Mouse (Mus musculus) limb, embryonic 14.5 days (tissue): ENCODE measurements around the gene Ppm1a. TPM values are rescaled to one million over a fixed set of nuclear protein-coding genes. Genes with fewer than 3 reads are reported as not detected.

ENCODE experiments used
- ATAC-seq: fragments of 200-750 bp; cut with Nextera tagmentation; 2 replicates; pipeline ENCODE4 v1.8.0; 2017; ENCODE audit warnings: low read depth, moderate number of reproducible peaks, moderate TSS enrichment; ENCODE audit not compliant: low FRiP score
- DNase-seq: peaks from one replicate; pipeline ENCODE4 v3.0.0-alpha.2; 2015; ENCODE audit warnings: low spot score
- H3K27ac ChIP-seq: fragments of 300-500 bp; sonication (generic); replicated peaks from 2 replicates; pipeline ENCODE4 v1.5.1; 2014; ENCODE audit warnings: low read depth, mild to moderate bottlenecking, low read length, moderate library complexity, mixed read lengths
- H3K27me3 ChIP-seq: fragments of 300-500 bp; sonication (generic); 2 replicates; pipeline ENCODE4 v1.6.1; 2014; ENCODE audit warnings: low read length, mixed read lengths; ENCODE audit not compliant: control insufficient read depth, insufficient read depth
- H3K36me3 ChIP-seq: fragments of 300-500 bp; sonication (generic); 2 replicates; pipeline ENCODE4 v1.6.1; 2014; ENCODE audit warnings: mild to moderate bottlenecking, low read length, moderate library complexity, mixed read lengths; ENCODE audit not compliant: control insufficient read depth, insufficient read depth
- H3K4me1 ChIP-seq: fragments of 300-500 bp; sonication (generic); 2 replicates; pipeline ENCODE4 v1.6.1; 2014; ENCODE audit warnings: antibody characterized with exemption, low read length, mixed read lengths; ENCODE audit not compliant: control insufficient read depth, insufficient read depth
- H3K4me2 ChIP-seq: fragments of 300-500 bp; sonication (generic); replicated peaks from 2 replicates; pipeline ENCODE4 v1.6.1; 2014; ENCODE audit warnings: low read depth, mild to moderate bottlenecking, low read length, moderate library complexity; ENCODE audit not compliant: severe bottlenecking
- H3K4me3 ChIP-seq: fragments of 300-500 bp; sonication (generic); replicated peaks from 2 replicates; pipeline ENCODE4 v1.5.1; 2014; ENCODE audit warnings: low read length
- H3K9ac ChIP-seq: fragments of 300-500 bp; sonication (generic); 2 replicates; pipeline ENCODE4 v1.6.1; 2014; ENCODE audit warnings: mild to moderate bottlenecking, low read depth, low read length, moderate library complexity; ENCODE audit not compliant: severe bottlenecking
- H3K9me3 ChIP-seq: fragments of 300-500 bp; sonication (generic); 2 replicates; pipeline ENCODE4 v1.6.1; 2016; ENCODE audit warnings: low read length; ENCODE audit not compliant: control insufficient read depth
- POLR2A ChIP-seq: fragments of 200-500 bp; IDR thresholded peaks from 2 replicates; pipeline ENCODE4 v1.8.0; 2012; ENCODE audit warnings: inconsistent platforms, mild to moderate bottlenecking, moderate library complexity, borderline replicate concordance; ENCODE audit not compliant: insufficient read depth, insufficient read length; ENCODE audit errors: extremely low read depth
- WGBS: fragments of 180-500 bp; shearing (Covaris S2); extraction: QIAGEN DNeasy Blood & Tissue Kit; methylation state at CpG from one replicate; pipeline ENCODE4 v1.1.7; 2014; 5-methylcytosine and 5-hydroxymethylcytosine counted together
- polyA plus RNA-seq, 2 experiments: library from polyadenylated mRNA; depleted of rRNA in 1 of 2; stranded (reverse) in 1 of 2; unstranded in 1 of 2; fragments of >200 nt; fragmentation: Nextera tagmentation in 1 of 2; extraction: Ambion mirVana in 1 of 2; gene quantifications; 2 replicates each; pipeline versions ENCODE4 v1.2.1 to v1.2.3; 2012 to 2014

Ppm1a gene
- polyA plus RNA-seq (2012; rRNA removed) (80.7 and 84.7 TPM in 2 replicates), polyA plus RNA-seq (2014; fragmentation: Nextera tagmentation; extraction: Ambion mirVana) (76.5 and 77.0 TPM in 2 replicates)

GRCm38 (mm10) chr12:72757086-72757485 lies at the start of gene Ppm1a:
Ppm1a (plus strand) TSS chr12:72757455.
- WGBS, result 11% methylated on average over 4 of the region's 4 CpGs
- no peak for TF ChIP-seq POLR2A
- Histone ChIP-seq H3K4me3 (no peak within 1 kb of the TSS), H3K9ac (no peak within 1 kb of the TSS), H3K4me1 (peaks cover 3% of the 10 kb centered on the region; the same call in 1 of the 2 replicates), H3K9me3 (no peaks in the 10 kb centered on the region), H3K27me3 (no peaks in the 10 kb centered on the region), H3K4me2 (no peak within 1 kb of the TSS), H3K36me3 (no peaks in the 10 kb centered on the region), H3K27ac (no peak within 1 kb of the TSS)
- DNase-seq, result no peak
- no peak for ATAC-seq

GRCm38 (mm10) chr12:72709981-72710380 lies 47.3 kb upstream of the Ppm1a start:
- H3K27me3 ChIP-seq, result no peaks in the 10 kb centered on the region
- no peak for DNase-seq

GRCm38 (mm10) chr12:72714896-72715295 lies 42.4 kb upstream of the Ppm1a start:
- no peaks in the 10 kb centered on the region for H3K27me3 ChIP-seq
- WGBS, result 84% methylated on average over 2 of the region's 2 CpGs
- DNase-seq, result no peak
- H3K27ac ChIP-seq, result no peak overlapping the region
- H3K4me3 ChIP-seq, result no peak overlapping the region
- no peak overlapping the region for H3K9ac ChIP-seq
- no peak for ATAC-seq
- no peak for TF ChIP-seq POLR2A
- no peaks in the 10 kb centered on the region for H3K9me3 ChIP-seq
- H3K4me1 ChIP-seq, result no peaks in the 10 kb centered on the region
- no peaks in the 10 kb centered on the region for H3K36me3 ChIP-seq
- no peak overlapping the region for H3K4me2 ChIP-seq

More at GRCm38 (mm10) chr12:72709981-72710380, 47.3 kb upstream of the Ppm1a start:
- H3K4me3 ChIP-seq, result no peak overlapping the region
- H3K36me3 ChIP-seq, result no peaks in the 10 kb centered on the region
- no peaks in the 10 kb centered on the region for H3K4me1 ChIP-seq
- no peak for ATAC-seq
- no peak overlapping the region for H3K27ac ChIP-seq
- H3K9me3 ChIP-seq, result no peaks in the 10 kb centered on the region
- H3K9ac ChIP-seq, result no peak overlapping the region
- WGBS, result 97% methylated on average over 3 of the region's 3 CpGs
- H3K4me2 ChIP-seq, result no peak overlapping the region
- no peak for TF ChIP-seq POLR2A

GRCm38 (mm10) chr12:72715846-72716245 lies 41.4 kb upstream of the Ppm1a start:
- H3K9ac ChIP-seq, result no peak overlapping the region
- ATAC-seq, result no peak

GRCm38 (mm10) chr12:72719046-72719445 lies 38.2 kb upstream of the Ppm1a start:
- no peak overlapping the region for H3K4me3 ChIP-seq
- WGBS, result 67% methylated on average over 2 of the region's 2 CpGs
- H3K4me2 ChIP-seq, result no peak overlapping the region
- no peaks in the 10 kb centered on the region for H3K9me3 ChIP-seq
- no peaks in the 10 kb centered on the region for H3K4me1 ChIP-seq
- no peaks in the 10 kb centered on the region for H3K36me3 ChIP-seq
- no peak overlapping the region for H3K27ac ChIP-seq
- H3K27me3 ChIP-seq, result no peaks in the 10 kb centered on the region
- DNase-seq (no peak), ATAC-seq (no peak)
- no peak for TF ChIP-seq POLR2A
- no peak overlapping the region for H3K9ac ChIP-seq

More at GRCm38 (mm10) chr12:72715846-72716245, 41.4 kb upstream of the Ppm1a start:
- no peak for DNase-seq
- H3K27ac ChIP-seq, result no peak overlapping the region
- H3K4me2 ChIP-seq, result no peak overlapping the region
- WGBS, result 95% methylated on average over 9 of the region's 9 CpGs
- no peaks in the 10 kb centered on the region for H3K27me3 ChIP-seq
- no peaks in the 10 kb centered on the region for H3K4me1 ChIP-seq
- no peak overlapping the region for H3K4me3 ChIP-seq
- no peaks in the 10 kb centered on the region for H3K36me3 ChIP-seq
- no peaks in the 10 kb centered on the region for H3K9me3 ChIP-seq
- TF ChIP-seq POLR2A, result no peak
